Mouse (Mus musculus) small intestine, adult 2 months (tissue): ENCODE measurements around the gene Trmt1. TPM values are rescaled to one million over a fixed set of nuclear protein-coding genes. Genes with fewer than 3 reads are reported as not detected.
"Not testable (repeated sequence)": the region's sequence is repeated elsewhere in the genome, so short reads cannot be mapped to it uniquely, and the experiment has no call there.

Experiments
- H3K27ac ChIP-seq: fragments of 200-500 bp; 2 replicates; pipeline ENCODE4 v1.5.1; 2012; ENCODE audit warnings: low read depth, low read length, control low read depth, inconsistent platforms; ENCODE audit not compliant: insufficient read depth
- H3K27me3 ChIP-seq: fragments of 200-500 bp; 2 replicates; pipeline ENCODE4 v1.6.1; 2012; ENCODE audit warnings: mild to moderate bottlenecking, moderate library complexity, low read length, inconsistent platforms; ENCODE audit not compliant: control insufficient read depth, insufficient read depth
- H3K36me3 ChIP-seq: fragments of 200-500 bp; 2 replicates; pipeline ENCODE4 v1.6.1; 2012; ENCODE audit warnings: mild to moderate bottlenecking, low read length, control low read depth, inconsistent platforms; ENCODE audit not compliant: control insufficient read depth, insufficient read depth
- H3K4me1 ChIP-seq: fragments of 200-500 bp; 2 replicates; pipeline ENCODE4 v1.6.1; 2012; ENCODE audit warnings: low read length, inconsistent platforms, mixed read lengths; ENCODE audit not compliant: control insufficient read depth, insufficient read depth, insufficient read length
- H3K4me3 ChIP-seq: fragments of 200-500 bp; 2 replicates; pipeline ENCODE4 v1.5.1; 2012; ENCODE audit warnings: low read depth, mild to moderate bottlenecking, control low read depth, inconsistent platforms, low read length, moderate library complexity
- CTCF ChIP-seq: fragments of 200-500 bp; IDR thresholded peaks from 2 replicates; pipeline ENCODE4 v1.5.1; 2012; ENCODE audit warnings: low read depth, mild to moderate bottlenecking, control low read depth, inconsistent platforms, low read length, moderate library complexity, mixed read lengths; ENCODE audit not compliant: insufficient replicate concordance, insufficient read length; ENCODE audit errors: extremely low read depth
- POLR2A ChIP-seq: fragments of 200-500 bp; IDR thresholded peaks from 2 replicates; pipeline ENCODE4 v1.6.1; 2012; ENCODE audit warnings: low read depth, mild to moderate bottlenecking, control low read depth, inconsistent platforms, low read length, moderate library complexity
- WGBS: fragments of 180-500 bp; shearing (Covaris S2); methylation state at CpG from one replicate; pipeline ENCODE4 v1.1.7; 2018; 5-methylcytosine and 5-hydroxymethylcytosine counted together
- polyA plus RNA-seq: library from polyadenylated mRNA; depleted of rRNA; stranded (reverse); fragments of >200 nt; gene quantifications from 2 replicates; pipeline ENCODE4 v1.2.3, GENCODE M21; 2012

The Trmt1 gene
- polyA plus RNA-seq, 1 experiment = 55.2 TPM

DNA sequence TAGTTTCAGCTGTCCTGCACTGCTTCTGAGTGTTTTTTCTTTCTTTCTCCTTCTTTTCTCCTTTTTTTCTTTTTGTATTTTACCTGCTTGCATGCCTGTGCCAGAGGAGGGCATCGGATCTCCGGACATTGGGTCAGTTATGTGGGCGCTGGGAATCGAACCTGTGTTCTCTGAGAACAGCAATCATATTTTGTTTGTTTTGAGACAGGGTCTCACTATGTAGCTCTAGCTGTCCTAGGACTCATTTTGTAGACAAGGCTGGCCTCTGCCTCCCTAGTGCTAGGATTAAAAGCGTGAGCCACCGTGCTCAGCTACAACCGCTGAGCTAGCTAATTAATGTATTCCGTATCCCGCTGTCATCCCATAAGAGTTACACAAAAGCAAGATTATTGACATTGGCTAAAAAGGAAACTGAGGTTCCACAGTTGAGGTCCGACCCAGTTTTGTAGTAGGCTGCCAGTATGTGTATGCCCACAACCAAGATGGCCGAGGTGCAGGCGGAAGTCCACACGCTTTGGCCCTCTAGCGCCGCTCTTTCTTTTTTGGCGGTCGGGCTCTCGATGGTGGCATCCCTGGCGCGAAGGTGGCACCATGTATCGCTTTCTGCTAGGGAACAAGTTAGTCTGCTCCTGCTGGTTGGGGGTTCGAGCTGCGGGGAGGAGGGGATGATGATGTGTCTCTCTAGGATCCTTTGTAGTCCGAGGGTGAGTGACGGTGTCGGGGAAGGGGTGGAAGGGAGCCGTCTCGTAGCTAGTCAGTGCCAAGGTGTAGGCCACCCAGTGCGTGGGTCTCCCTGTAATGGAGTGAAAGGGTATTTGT lies 21.3 kb upstream of the Trmt1 start:
- Histone ChIP-seq H3K27ac (peak overlapping the region; percentile 98), H3K4me1 (peaks cover 5% of the 10 kb centered on the region; the same call in 1 of the 2 replicates), H3K36me3 (no peaks in the 10 kb centered on the region), H3K27me3 (no peaks in the 10 kb centered on the region), H3K4me3 (peak overlapping the region; percentile 95)
- under 1% methylated on average over 29 of the region's 29 CpGs for WGBS
- 0 out of 2 replicates have a peak, but pooled peaks have one; percentile 36 for TF ChIP-seq CTCF
- no peak for TF ChIP-seq POLR2A

GRCm38 (mm10) chr8:84665385-84665893 lies 20.7 kb upstream of the Trmt1 start:
- Histone ChIP-seq H3K4me3 (peak overlapping the region; percentile 95), H3K27ac (0 out of 2 replicates have a peak overlapping the region, but pooled peaks have one; percentile 22), H3K27me3 (no peaks in the 10 kb centered on the region), H3K36me3 (no peaks in the 10 kb centered on the region), H3K4me1 (peaks cover 3% of the 10 kb centered on the region; the same call in 1 of the 2 replicates)
- no peak for TF ChIP-seq POLR2A
- TF ChIP-seq CTCF = no peak
- WGBS = 1% methylated on average over 14 of the region's 14 CpGs

GRCm38 (mm10) chr8:84668081-84668480 lies 18.0 kb upstream of the Trmt1 start:
- WGBS = 81% methylated on average over 1 of the region's 1 CpGs
- Histone ChIP-seq H3K27ac (no peak overlapping the region), H3K4me3 (no peak overlapping the region), H3K4me1 (peaks cover 3% of the 10 kb centered on the region; the same call in 1 of the 2 replicates), H3K27me3 (no peaks in the 10 kb centered on the region), H3K36me3 (peaks cover 13% of the 10 kb centered on the region)
- TF ChIP-seq POLR2A (no peak), CTCF (no peak)

- TF ChIP-seq POLR2A (no peak), CTCF (peak; percentile 7; the same call in 1 of the 2 replicates)
- no peaks in the 10 kb centered on the region for H3K27me3 ChIP-seq
- peaks cover 3% of the 10 kb centered on the region; the same call in 1 of the 2 replicates for H3K4me1 ChIP-seq
- no peak overlapping the region for H3K4me3 ChIP-seq
- no peak overlapping the region for H3K27ac ChIP-seq
- H3K36me3 ChIP-seq = peaks cover 21% of the 10 kb centered on the region
- 66% methylated on average over 6 of the region's 6 CpGs for WGBS
Observed at GRCm38 (mm10) chr8:84668731-84669485, 17.2 kb upstream of the Trmt1 start.

DNA sequence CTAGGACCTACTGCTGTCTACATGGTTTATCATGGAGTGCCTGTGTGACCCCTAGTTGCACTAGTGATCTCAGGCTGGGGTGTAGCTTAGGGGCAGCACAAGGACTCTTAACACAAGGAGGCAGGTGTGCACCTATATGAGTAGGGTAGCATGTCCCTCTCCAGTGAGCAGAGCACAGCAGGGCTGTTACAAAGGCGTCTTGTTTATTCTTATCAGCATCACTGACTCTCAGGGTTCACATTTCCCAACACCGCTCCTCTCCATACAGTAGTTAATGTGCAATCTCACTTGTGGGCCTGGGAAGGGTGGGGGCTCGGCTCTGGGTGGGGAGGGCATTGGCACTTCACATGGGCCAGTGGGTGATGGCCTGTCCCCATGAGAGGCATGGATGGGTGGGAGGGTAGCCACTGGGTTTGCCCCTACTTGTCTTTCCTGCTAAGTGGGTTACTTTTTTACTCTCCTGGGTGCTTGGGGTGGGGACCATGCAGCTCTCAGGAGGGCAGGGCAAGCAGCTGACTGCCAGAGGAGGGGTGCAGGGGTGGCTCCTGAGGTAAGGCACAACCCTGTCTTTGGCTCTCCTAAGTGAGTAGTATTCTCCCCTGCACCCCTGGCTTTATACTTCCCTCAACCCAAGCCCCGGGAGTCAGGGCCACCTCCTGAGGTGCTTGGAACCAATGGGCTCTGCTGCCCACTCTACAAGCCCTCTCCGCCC lies 15.7 kb upstream of the Trmt1 start:
- 40% methylated on average over 5 of the region's 5 CpGs for WGBS
- not testable (repeated sequence) for H3K4me1 ChIP-seq, H3K27ac ChIP-seq, H3K4me3 ChIP-seq, H3K27me3 ChIP-seq
- peaks cover 34% of the 10 kb centered on the region for H3K36me3 ChIP-seq

DNA sequence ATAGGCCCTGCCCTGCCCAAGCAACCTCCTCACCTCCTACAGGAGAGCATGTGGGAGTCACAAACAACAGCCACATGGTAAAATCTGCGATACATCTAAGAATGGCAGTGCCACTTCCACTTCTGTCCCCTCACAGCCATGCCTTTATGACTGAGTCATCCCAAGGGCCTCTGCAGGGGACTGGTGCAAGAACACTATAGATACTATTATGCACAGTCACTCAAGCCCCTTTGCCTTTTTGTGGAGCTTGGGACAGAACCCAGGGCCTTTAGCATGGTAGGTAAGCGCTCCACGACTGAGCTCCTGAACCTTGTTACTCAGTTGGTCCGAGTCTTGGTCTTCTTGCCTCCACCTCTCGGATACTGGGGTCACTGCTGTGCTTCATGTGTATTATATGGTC lies 8.8 kb upstream of the Trmt1 start:
- TF ChIP-seq CTCF (no peak), POLR2A (no peak)
- no peaks in the 10 kb centered on the region for H3K4me1 ChIP-seq
- no peak overlapping the region for H3K4me3 ChIP-seq
- H3K27ac ChIP-seq = no peak overlapping the region
- H3K27me3 ChIP-seq = no peaks in the 10 kb centered on the region
- H3K36me3 ChIP-seq = peaks cover 44% of the 10 kb centered on the region
- 89% methylated on average over 5 of the region's 5 CpGs for WGBS

DNA sequence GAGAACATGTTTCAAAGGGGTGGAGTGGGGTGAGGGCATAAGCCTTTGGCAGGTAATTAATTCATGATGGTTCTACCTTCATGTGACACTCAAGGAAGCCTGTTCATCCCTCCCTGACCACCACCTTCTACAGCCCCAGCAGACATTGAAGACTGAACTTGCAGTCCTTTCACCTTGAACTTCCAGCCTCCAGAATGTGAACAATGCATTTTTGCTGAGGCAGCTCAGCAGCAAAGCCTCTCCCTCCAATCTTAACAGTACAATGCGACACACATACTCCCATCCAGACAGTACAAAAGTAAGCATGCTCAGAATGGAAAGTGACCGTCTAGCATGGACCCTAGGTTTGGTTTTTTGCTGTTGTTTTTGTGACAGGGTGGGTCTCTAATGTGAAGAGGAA lies 4.6 kb upstream of the Trmt1 start:
- 81% methylated on average over 2 of the region's 2 CpGs for WGBS
- Histone ChIP-seq H3K4me1 (peaks cover 11% of the 10 kb centered on the region; the same call in 1 of the 2 replicates), H3K4me3 (no peak overlapping the region), H3K27ac (no peak overlapping the region), H3K27me3 (no peaks in the 10 kb centered on the region), H3K36me3 (peaks cover 8% of the 10 kb centered on the region; the same call in 1 of the 2 replicates)
- TF ChIP-seq CTCF = no peak
- no peak for TF ChIP-seq POLR2A
